Mouse (Mus musculus): ENCODE results near the gene Camkk2. TPM values are rescaled to one million over a fixed set of nuclear protein-coding genes. Genes with fewer than 3 reads are reported as not detected.
A peak's percentile ranks its signal among the peaks of the same experiment; 100 is the strongest.

Gene Camkk2
- polyA plus RNA-seq, 1 experiment, result 26.2 TPM

GRCm38 (mm10) chr5:122736761-122737160, 42.4 kb downstream of the Camkk2 start:
- H3K36me3 ChIP-seq (ENCODE audit: control insufficient read depth, insufficient read depth, low read length, poor library complexity, severe bottlenecking), result no peaks in the 10 kb centered on the region
- H3K9me3 ChIP-seq (replicated peaks; ENCODE audit: control insufficient read depth, insufficient read depth, low read length, poor library complexity, severe bottlenecking), result no peaks in the 10 kb centered on the region
- H3K4me3 ChIP-seq (ENCODE audit: low read depth, low read length), result no peak overlapping the region
- TF ChIP-seq EP300 (IDR thresholded peaks at IDR 0.05; ENCODE audit: insufficient read depth, low read depth, low read length) (no peak), CTCF (IDR thresholded peaks at IDR 0.05; ENCODE audit: low read depth, low read length) (no peak), POLR2A (IDR thresholded peaks at IDR 0.05; ENCODE audit: insufficient read depth, low read length) (no peak)
- H3K27me3 ChIP-seq (ENCODE audit: control insufficient read depth, insufficient read depth, low read length, poor library complexity, severe bottlenecking), result no peaks in the 10 kb centered on the region
- H3K4me1 ChIP-seq (ENCODE audit: control insufficient read depth, insufficient read depth, low read length), result no peaks in the 10 kb centered on the region
- H3K9ac ChIP-seq (ENCODE audit: low read depth, poor library complexity, severe bottlenecking), result no peak overlapping the region
- no peak overlapping the region for H3K27ac ChIP-seq (ENCODE audit: insufficient read depth, low read length)

DNA sequence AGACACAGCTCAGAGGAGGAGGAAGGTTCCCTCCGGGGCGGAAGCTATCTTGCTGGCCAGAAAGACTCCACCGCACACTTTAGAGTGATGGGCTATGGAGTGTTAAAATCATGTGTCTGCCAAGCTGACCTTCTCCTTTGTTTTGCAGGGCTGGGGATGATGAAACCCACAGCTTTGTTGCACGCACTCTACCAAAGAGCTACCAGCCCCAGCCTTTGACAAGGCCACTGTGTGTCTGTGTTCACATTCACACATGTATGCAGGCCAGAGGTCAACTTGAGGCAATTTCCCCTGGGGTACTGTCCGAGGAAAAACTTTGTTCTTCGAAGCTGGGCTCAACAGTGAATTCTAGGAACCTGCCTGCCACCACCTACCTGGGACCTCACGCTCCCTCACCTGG, 43.4 kb downstream of the Camkk2 start:
- no peaks in the 10 kb centered on the region for H3K27me3 ChIP-seq (ENCODE audit: control insufficient read depth, insufficient read depth, low read length, poor library complexity, severe bottlenecking)
- no peaks in the 10 kb centered on the region for H3K36me3 ChIP-seq (ENCODE audit: control insufficient read depth, insufficient read depth, low read length, poor library complexity, severe bottlenecking)
- no peak overlapping the region for H3K9ac ChIP-seq (ENCODE audit: low read depth, poor library complexity, severe bottlenecking)
- TF ChIP-seq POLR2A (IDR thresholded peaks at IDR 0.05; ENCODE audit: insufficient read depth, low read length) (no peak), EP300 (IDR thresholded peaks at IDR 0.05; ENCODE audit: insufficient read depth, low read depth, low read length) (no peak), CTCF (IDR thresholded peaks at IDR 0.05; ENCODE audit: low read depth, low read length) (no peak)
- H3K9me3 ChIP-seq (replicated peaks; ENCODE audit: control insufficient read depth, insufficient read depth, low read length, poor library complexity, severe bottlenecking), result no peaks in the 10 kb centered on the region
- H3K4me1 ChIP-seq (ENCODE audit: control insufficient read depth, insufficient read depth, low read length), result no peaks in the 10 kb centered on the region
- H3K27ac ChIP-seq (ENCODE audit: insufficient read depth, low read length), result no peak overlapping the region
- no peak overlapping the region for H3K4me3 ChIP-seq (ENCODE audit: low read depth, low read length)

GRCm38 (mm10) chr5:122733881-122734280, 45.3 kb downstream of the Camkk2 start:
- no peak overlapping the region for H3K27ac ChIP-seq (ENCODE audit: insufficient read depth, low read length)
- TF ChIP-seq CTCF (IDR thresholded peaks at IDR 0.05; ENCODE audit: low read depth, low read length), result no peak
- no peak for TF ChIP-seq EP300 (IDR thresholded peaks at IDR 0.05; ENCODE audit: insufficient read depth, low read depth, low read length)
- TF ChIP-seq POLR2A (IDR thresholded peaks at IDR 0.05; ENCODE audit: insufficient read depth, low read length), result no peak
- no peaks in the 10 kb centered on the region for H3K9me3 ChIP-seq (replicated peaks; ENCODE audit: control insufficient read depth, insufficient read depth, low read length, poor library complexity, severe bottlenecking)
- H3K36me3 ChIP-seq (ENCODE audit: control insufficient read depth, insufficient read depth, low read length, poor library complexity, severe bottlenecking), result no peaks in the 10 kb centered on the region
- no peaks in the 10 kb centered on the region for H3K4me1 ChIP-seq (ENCODE audit: control insufficient read depth, insufficient read depth, low read length)
- H3K4me3 ChIP-seq (ENCODE audit: low read depth, low read length), result no peak overlapping the region
- no peaks in the 10 kb centered on the region for H3K27me3 ChIP-seq (ENCODE audit: control insufficient read depth, insufficient read depth, low read length, poor library complexity, severe bottlenecking)
- no peak overlapping the region for H3K9ac ChIP-seq (ENCODE audit: low read depth, poor library complexity, severe bottlenecking)

DNA sequence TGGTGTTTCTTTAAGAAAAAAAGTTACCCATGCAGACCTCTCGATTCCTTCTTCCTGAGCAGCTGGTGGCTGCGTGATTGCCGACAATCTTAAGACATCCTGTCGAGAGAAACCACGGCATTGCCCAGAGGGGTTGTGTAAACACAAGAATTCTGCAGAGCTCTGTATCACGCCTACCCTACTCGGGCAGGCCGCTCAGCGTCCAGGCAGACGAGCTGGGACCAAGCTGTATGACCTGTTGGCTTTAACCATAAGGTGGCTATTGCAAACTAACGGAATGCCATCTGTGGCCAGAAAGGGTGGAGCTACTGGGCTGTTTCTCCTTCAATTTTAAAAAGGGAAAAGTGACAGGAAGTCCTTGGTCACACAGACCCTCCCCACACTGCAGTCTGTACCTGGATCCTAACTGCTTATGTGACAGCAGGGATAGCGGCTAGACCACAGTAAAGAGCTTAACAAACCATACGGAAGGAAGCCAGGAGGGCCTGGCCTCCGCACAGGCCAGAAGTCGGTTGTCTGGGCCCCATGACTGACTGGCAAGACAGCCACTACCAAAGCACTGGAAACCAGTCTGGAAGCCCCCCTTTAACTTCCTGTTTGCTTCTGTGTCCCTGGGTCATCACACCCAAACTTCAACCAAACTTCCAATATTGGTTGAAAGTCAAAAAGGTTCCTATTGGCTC, 47.1 kb downstream of the Camkk2 start:
- Histone ChIP-seq H3K27me3 (ENCODE audit: control insufficient read depth, insufficient read depth, low read length, poor library complexity, severe bottlenecking) (no peaks in the 10 kb centered on the region), H3K27ac (ENCODE audit: insufficient read depth, low read length) (no peak overlapping the region), H3K4me1 (ENCODE audit: control insufficient read depth, insufficient read depth, low read length) (no peaks in the 10 kb centered on the region), H3K9ac (ENCODE audit: low read depth, poor library complexity, severe bottlenecking) (no peak overlapping the region), H3K36me3 (ENCODE audit: control insufficient read depth, insufficient read depth, low read length, poor library complexity, severe bottlenecking) (no peaks in the 10 kb centered on the region), H3K9me3 (replicated peaks; ENCODE audit: control insufficient read depth, insufficient read depth, low read length, poor library complexity, severe bottlenecking) (no peaks in the 10 kb centered on the region), H3K4me3 (ENCODE audit: low read depth, low read length) (no peak overlapping the region)
- no peak for TF ChIP-seq CTCF (IDR thresholded peaks at IDR 0.05; ENCODE audit: low read depth, low read length)
- TF ChIP-seq EP300 (IDR thresholded peaks at IDR 0.05; ENCODE audit: insufficient read depth, low read depth, low read length), result no peak
- no peak for TF ChIP-seq POLR2A (IDR thresholded peaks at IDR 0.05; ENCODE audit: insufficient read depth, low read length)

DNA sequence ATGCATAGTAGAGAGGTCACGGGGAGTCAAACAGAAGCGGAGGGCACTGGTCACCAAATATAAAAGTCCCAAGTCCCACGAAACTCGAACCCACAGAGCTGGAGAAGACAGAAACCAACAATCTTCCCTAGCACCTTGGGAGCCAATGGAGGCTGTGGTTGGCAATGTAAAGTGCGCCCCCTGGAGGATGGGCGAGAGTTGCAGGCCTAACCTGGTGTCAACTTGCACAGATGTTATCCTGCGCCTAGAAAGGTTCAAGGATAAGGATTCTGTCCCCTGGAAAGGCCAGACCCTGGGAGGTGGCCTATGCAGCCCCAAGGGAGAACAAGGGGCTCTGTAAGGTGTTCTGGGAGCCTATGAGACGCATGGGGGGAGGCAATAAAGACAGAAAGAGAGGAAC, 47.9 kb downstream of the Camkk2 start:
- Histone ChIP-seq H3K27ac (ENCODE audit: insufficient read depth, low read length) (no peak overlapping the region), H3K9ac (ENCODE audit: low read depth, poor library complexity, severe bottlenecking) (no peak overlapping the region), H3K4me3 (ENCODE audit: low read depth, low read length) (no peak overlapping the region), H3K4me1 (ENCODE audit: control insufficient read depth, insufficient read depth, low read length) (no peaks in the 10 kb centered on the region), H3K9me3 (replicated peaks; ENCODE audit: control insufficient read depth, insufficient read depth, low read length, poor library complexity, severe bottlenecking) (no peaks in the 10 kb centered on the region), H3K36me3 (ENCODE audit: control insufficient read depth, insufficient read depth, low read length, poor library complexity, severe bottlenecking) (no peaks in the 10 kb centered on the region), H3K27me3 (ENCODE audit: control insufficient read depth, insufficient read depth, low read length, poor library complexity, severe bottlenecking) (no peaks in the 10 kb centered on the region)
- TF ChIP-seq CTCF (IDR thresholded peaks at IDR 0.05; ENCODE audit: low read depth, low read length), result peak; percentile 92
- no peak for TF ChIP-seq EP300 (IDR thresholded peaks at IDR 0.05; ENCODE audit: insufficient read depth, low read depth, low read length)
- no peak for TF ChIP-seq POLR2A (IDR thresholded peaks at IDR 0.05; ENCODE audit: insufficient read depth, low read length)

DNA sequence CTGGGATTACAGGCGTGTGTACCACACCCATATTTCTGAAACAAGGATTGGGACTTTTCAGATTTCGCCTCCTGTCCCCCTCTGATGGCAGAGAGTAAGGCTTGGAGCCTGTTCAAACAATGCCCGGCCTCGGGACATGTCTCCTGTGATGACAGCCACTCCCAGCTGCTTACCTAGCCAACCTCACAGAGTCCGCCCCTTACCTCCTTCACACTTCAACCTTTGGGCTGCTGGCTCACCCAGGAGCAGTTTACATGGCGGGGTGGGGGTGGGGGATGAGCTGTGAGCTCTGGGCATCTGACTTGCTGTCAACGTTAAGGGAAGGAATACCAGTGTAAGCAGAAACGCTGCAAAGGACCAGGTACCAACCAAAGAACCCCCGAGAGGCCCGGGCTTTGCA, 48.4 kb downstream of the Camkk2 start:
- no peak overlapping the region for H3K4me3 ChIP-seq (ENCODE audit: low read depth, low read length)
- H3K4me1 ChIP-seq (ENCODE audit: control insufficient read depth, insufficient read depth, low read length), result no peaks in the 10 kb centered on the region
- H3K27me3 ChIP-seq (ENCODE audit: control insufficient read depth, insufficient read depth, low read length, poor library complexity, severe bottlenecking), result no peaks in the 10 kb centered on the region
- TF ChIP-seq POLR2A (IDR thresholded peaks at IDR 0.05; ENCODE audit: insufficient read depth, low read length) (no peak), EP300 (IDR thresholded peaks at IDR 0.05; ENCODE audit: insufficient read depth, low read depth, low read length) (no peak), CTCF (IDR thresholded peaks at IDR 0.05; ENCODE audit: low read depth, low read length) (no peak)
- H3K36me3 ChIP-seq (ENCODE audit: control insufficient read depth, insufficient read depth, low read length, poor library complexity, severe bottlenecking), result no peaks in the 10 kb centered on the region
- H3K9me3 ChIP-seq (replicated peaks; ENCODE audit: control insufficient read depth, insufficient read depth, low read length, poor library complexity, severe bottlenecking), result no peaks in the 10 kb centered on the region
- no peak overlapping the region for H3K27ac ChIP-seq (ENCODE audit: insufficient read depth, low read length)
- no peak overlapping the region for H3K9ac ChIP-seq (ENCODE audit: low read depth, poor library complexity, severe bottlenecking)
